Mouse (Mus musculus): ENCODE results near the gene Dnajc2. TPM values are rescaled to one million over a fixed set of nuclear protein-coding genes. Genes with fewer than 3 reads are reported as not detected.

Dnajc2 gene
- total RNA-seq, 2 experiments from 2014 or later = 34.4 to 34.9 TPM

DNA sequence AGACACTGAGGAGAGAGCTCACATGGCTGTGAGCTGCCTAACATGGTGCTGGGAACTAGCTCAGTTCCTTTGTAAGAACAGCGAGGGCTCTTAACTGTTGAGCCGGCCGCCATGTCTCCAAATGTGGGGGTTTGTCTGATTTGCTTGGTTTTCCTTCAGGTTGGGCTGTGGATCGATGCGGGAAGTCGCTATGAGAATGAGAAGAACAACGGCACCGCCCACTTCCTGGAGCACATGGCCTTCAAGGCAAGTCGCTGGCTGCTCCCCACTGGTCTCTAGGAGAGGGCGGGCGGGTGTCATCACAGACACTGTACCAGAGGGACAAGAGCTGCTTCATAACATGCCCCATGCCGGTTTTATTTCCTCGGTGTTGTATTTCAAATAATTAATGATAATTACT lies 45.2 kb downstream of the Dnajc2 start:
- intact Hi-C loops (cut with DNase I) = loop anchor here (5.0 to 10.0 kb wide), 3 partner anchors 308 to 777 kb away; no protein-coding TSS in a partner anchor
- no peak for TF ChIP-seq CTCF (IDR thresholded peaks at IDR 0.05)
- Histone ChIP-seq H3K4me3 (no peak overlapping the region), H3K27ac (no peak overlapping the region)
- DNase-seq (ENCODE audit: extremely low spot score in 1 of 2, low spot score in 2 of 2) = no peak

DNA sequence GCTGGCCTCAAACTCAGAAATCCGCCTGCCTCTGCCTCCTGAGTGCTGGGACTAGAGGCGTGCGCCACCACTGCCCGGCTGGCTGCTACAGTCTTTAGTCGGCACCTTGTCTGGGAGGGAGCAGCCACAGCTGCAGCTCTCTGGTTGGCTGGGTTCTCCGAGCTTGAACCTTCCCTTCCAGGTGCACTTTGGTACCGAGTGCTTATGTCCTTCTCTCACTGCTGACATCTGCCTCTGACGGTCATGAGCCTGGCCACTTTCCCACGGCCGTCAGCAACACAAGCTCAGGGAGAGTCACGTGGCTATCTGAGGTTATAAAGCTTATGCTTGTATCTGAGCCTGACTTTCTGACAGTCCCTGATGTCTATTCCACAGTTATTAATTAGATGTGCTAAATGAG lies 45.9 kb downstream of the Dnajc2 start:
- no peak for DNase-seq (ENCODE audit: extremely low spot score in 1 of 2, low spot score in 2 of 2)
- no peak overlapping the region for H3K27ac ChIP-seq
- H3K4me3 ChIP-seq = no peak overlapping the region
- no peak for TF ChIP-seq CTCF (IDR thresholded peaks at IDR 0.05)
- intact Hi-C loops (cut with DNase I) = loop anchor here (5.0 to 10.0 kb wide), 3 partner anchors 307 to 778 kb away; no protein-coding TSS in a partner anchor

DNA sequence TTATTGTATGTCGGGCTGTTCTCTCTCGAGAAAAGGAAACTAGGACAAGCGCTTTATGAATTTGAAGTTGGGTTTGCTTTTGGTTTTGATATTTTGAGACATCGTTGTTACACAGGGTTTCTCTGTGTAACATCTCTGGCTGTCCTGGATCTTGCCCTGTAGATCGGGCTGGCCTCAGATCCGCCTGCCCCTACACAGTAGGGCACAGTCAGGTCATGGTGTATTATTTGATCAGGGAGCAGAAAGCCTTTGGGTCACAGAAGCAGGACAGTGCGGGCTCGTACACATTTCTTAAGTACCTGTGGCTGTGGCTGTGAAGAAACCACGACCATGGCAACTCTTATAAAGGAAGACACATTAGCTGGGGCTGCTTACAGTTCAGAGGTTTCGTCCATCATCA lies 47.4 kb downstream of the Dnajc2 start:
- intact Hi-C loops (cut with DNase I) = loop anchor here (1.0 to 10.0 kb wide), 5 partner anchors 49 to 780 kb away; no protein-coding TSS in a partner anchor
- peak overlapping the region; percentile 94 for H3K4me3 ChIP-seq
- no peak overlapping the region for H3K27ac ChIP-seq
- no peak for TF ChIP-seq CTCF (IDR thresholded peaks at IDR 0.05)
- DNase-seq (ENCODE audit: extremely low spot score in 1 of 2, low spot score in 2 of 2) = no peak

DNA sequence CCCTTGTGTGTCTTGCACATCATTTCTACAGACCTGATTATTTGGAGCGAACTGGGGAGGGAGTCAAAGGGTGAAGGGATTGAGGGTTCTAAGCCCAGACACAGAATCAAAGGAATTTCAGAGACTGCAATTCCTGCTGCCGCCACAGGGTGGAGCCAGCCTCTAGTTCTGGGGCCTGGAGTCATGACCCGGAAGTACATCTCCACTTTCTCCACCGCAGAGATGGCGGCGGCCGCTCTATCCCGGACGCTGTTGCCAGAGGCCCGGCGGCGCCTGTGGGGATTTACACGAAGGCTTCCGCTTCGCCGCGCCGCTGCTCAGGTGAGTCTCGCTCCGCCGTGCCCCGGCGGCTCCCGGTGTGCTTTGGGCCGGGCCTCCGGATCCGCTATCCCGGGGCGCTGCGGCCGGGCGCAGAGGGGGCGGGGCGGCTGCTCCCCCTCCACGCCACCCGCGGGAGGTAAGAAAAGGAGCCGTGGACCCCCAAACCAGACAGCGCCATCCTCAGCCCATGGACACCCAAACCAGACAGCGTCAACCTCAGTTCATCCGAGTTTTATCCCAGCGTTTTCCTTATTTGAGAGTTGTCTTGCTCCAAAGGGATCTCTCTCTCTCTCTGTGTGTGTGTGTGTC lies 48.0 kb downstream of the Dnajc2 start, which contains the start of gene Pmpcb:
Gene Pmpcb, plus strand, starts transcription at position 186 of the 630 bp plus-strand sequence.
- TF ChIP-seq CTCF (IDR thresholded peaks at IDR 0.05) = peak; percentile 98
- intact Hi-C loops (cut with DNase I) = loop anchor here (1.0 to 10.0 kb wide), 5 partner anchors 50 to 780 kb away; no protein-coding TSS in a partner anchor
- DNase-seq (ENCODE audit: extremely low spot score in 1 of 2, low spot score in 2 of 2) = peak; percentile 85 to 88

DNA sequence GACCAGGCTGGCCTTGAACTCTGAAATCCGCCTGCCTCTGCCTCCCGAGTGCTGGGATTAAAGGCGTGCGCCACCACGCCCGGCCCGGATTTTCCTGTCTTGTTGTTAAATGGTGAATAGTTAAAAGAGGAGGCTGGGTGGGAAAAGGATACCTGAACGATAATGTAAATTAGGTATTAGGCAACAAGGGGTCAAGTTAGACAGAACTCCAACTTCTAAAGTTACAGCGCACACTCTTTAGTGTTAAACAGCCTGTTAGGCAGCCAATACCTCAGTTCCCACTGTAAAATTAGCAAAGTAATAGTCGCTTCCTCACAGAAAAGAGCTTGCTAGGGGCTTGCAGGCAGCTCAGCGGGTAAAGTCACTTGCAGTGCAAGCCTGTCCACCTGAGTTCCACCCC lies 49.0 kb downstream of the Dnajc2 start:
- no peak for TF ChIP-seq CTCF (IDR thresholded peaks at IDR 0.05)
- DNase-seq (ENCODE audit: extremely low spot score in 1 of 2, low spot score in 2 of 2) = no peak
- no peak overlapping the region for H3K27ac ChIP-seq
- H3K4me3 ChIP-seq = no peak overlapping the region
- intact Hi-C loops (cut with DNase I) = loop anchor here (2.0 to 10.0 kb wide), 4 partner anchors 51 to 781 kb away; no protein-coding TSS in a partner anchor

More for the DNA sequence above, 48.0 kb downstream of the Dnajc2 start, which contains the start of gene Pmpcb:
- Histone ChIP-seq H3K27ac (peak within 1 kb of the TSS; percentile 85), H3K4me3 (peak within 1 kb of the TSS; percentile 94)

- H3K27ac ChIP-seq = no peak overlapping the region
- peak; percentile 62 for TF ChIP-seq CTCF (IDR thresholded peaks at IDR 0.05)
- peak overlapping the region; percentile 14; the same call in 1 of the 2 replicates for H3K4me3 ChIP-seq
- DNase-seq (ENCODE audit: extremely low spot score in 1 of 2, low spot score in 2 of 2) = peak; percentile 50 to 56
- intact Hi-C loops (cut with DNase I) = loop anchor here (5.0 to 10.0 kb wide), 3 partner anchors 303 to 782 kb away; no protein-coding TSS in a partner anchor
These were observed 49.5 kb downstream of the Dnajc2 start for GRCm38 (mm10) chr5:21735584-21735983.

- intact Hi-C loops (cut with DNase I) = loop anchor here (5.0 to 10.0 kb wide), 3 partner anchors 303 to 782 kb away; no protein-coding TSS in a partner anchor
- peak overlapping the region; percentile 14 for H3K4me3 ChIP-seq
- TF ChIP-seq CTCF (IDR thresholded peaks at IDR 0.05) = no peak
These were observed 50.0 kb downstream of the Dnajc2 start for GRCm38 (mm10) chr5:21735100-21735499.

GRCm38 (mm10) chr5:21732930-21733329 lies 52.1 kb downstream of the Dnajc2 start:
- H3K27ac ChIP-seq = peak overlapping the region; percentile 82
- H3K4me3 ChIP-seq = no peak overlapping the region
- TF ChIP-seq CTCF (IDR thresholded peaks at IDR 0.05) = peak; percentile 55
- intact Hi-C loops (cut with DNase I) = loop anchor here (2.0 to 10.0 kb wide), 2 partner anchors 32 to 468 kb away; partner anchors contain the start of gene Napepld
- DNase-seq (ENCODE audit: extremely low spot score in 1 of 2, low spot score in 2 of 2) = peak; percentile 64 to 85

More at GRCm38 (mm10) chr5:21735100-21735499, 50.0 kb downstream of the Dnajc2 start:
- no peak for DNase-seq (ENCODE audit: extremely low spot score in 1 of 2, low spot score in 2 of 2)
- no peak overlapping the region for H3K27ac ChIP-seq

DNA sequence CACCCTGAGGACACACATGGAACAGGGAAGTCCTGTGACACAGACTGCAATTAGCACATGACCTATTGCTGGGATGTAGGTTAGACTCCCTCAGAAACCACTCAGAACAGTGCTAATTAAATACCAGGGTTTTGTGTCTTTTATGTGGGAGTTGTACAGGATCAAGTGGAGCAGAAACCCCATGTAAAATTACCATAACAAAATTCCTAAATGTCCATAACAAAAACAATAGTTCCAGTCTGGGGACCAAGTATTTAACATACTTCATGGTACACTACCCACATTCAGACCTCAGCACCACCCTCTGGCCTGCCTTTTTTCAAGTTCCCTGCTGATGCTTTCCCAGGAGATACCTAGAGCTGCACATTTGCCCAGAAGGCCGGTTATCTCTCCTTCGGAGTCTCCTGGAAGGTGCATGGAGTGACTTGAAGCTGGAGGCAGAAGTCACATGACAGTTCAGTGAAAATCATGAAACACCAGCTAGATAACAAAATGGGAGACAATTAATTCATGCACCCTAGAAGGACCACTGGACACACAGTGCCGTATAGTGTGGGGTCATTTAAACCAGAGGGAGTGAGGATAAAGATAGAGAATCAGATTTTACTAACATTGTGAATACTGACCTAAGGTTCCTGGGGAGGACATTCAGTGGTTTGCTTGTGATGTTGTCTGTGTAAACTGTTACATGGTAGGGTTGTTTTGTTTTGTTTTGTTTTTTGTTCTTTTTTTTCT lies 52.7 kb downstream of the Dnajc2 start:
- no peak for TF ChIP-seq CTCF (IDR thresholded peaks at IDR 0.05)
- no peak for DNase-seq (ENCODE audit: extremely low spot score in 1 of 2, low spot score in 2 of 2)
- H3K27ac ChIP-seq = peak overlapping the region; percentile 82
- intact Hi-C loops (cut with DNase I) = loop anchor here (2.0 to 10.0 kb wide), 2 partner anchors 32 to 468 kb away; partner anchors contain the start of gene Napepld
- no peak overlapping the region for H3K4me3 ChIP-seq

GRCm38 (mm10) chr5:21729107-21729506 lies 55.9 kb downstream of the Dnajc2 start:
- TF ChIP-seq CTCF (IDR thresholded peaks at IDR 0.05) = no peak
- intact Hi-C loops (cut with DNase I) = no loop called here
- no peak overlapping the region for H3K27ac ChIP-seq
- no peak for DNase-seq (ENCODE audit: extremely low spot score in 1 of 2, low spot score in 2 of 2)
- no peak overlapping the region for H3K4me3 ChIP-seq

GRCm38 (mm10) chr5:21724872-21725271 lies 60.2 kb downstream of the Dnajc2 start:
- no peak for DNase-seq (ENCODE audit: extremely low spot score in 1 of 2, low spot score in 2 of 2)
- intact Hi-C loops (cut with DNase I) = no loop called here
- no peak for TF ChIP-seq CTCF (IDR thresholded peaks at IDR 0.05)
- H3K4me3 ChIP-seq = no peak overlapping the region
- H3K27ac ChIP-seq = no peak overlapping the region

DNA sequence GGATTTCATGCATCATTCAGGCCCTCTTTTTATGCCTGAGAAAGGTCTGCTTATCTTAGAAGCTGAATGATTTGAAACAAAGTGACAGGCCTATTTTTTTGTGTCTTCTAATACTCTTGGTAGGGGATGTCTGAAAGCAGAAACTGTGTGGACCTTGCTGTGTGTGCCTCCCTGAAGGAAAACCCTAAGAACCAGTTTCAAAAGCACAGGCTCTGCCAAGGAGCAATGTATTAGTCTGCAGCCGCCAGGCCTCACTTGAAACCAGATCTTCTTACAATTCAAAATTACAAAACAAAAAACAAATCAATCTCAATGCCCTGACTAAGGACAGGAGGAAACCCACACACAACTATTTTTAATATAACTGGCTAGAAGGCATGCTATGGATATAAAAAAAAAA lies 60.6 kb downstream of the Dnajc2 start:
- no peak for DNase-seq (ENCODE audit: extremely low spot score in 1 of 2, low spot score in 2 of 2)
- intact Hi-C loops (cut with DNase I) = no loop called here
- no peak overlapping the region for H3K27ac ChIP-seq
- H3K4me3 ChIP-seq = no peak overlapping the region
- no peak for TF ChIP-seq CTCF (IDR thresholded peaks at IDR 0.05)

All from left cerebral cortex, adult 2 months (tissue).